Mouse (Mus musculus): ENCODE data around the gene Ift172. TPM values are rescaled to one million over a fixed set of nuclear protein-coding genes. Genes with fewer than 3 reads are reported as not detected.
A peak's percentile ranks its signal among the peaks of the same experiment; 100 is the strongest.

The Ift172 gene
- polyA plus RNA-seq, 1 experiment from 2014 or later, result 40.6 TPM

DNA sequence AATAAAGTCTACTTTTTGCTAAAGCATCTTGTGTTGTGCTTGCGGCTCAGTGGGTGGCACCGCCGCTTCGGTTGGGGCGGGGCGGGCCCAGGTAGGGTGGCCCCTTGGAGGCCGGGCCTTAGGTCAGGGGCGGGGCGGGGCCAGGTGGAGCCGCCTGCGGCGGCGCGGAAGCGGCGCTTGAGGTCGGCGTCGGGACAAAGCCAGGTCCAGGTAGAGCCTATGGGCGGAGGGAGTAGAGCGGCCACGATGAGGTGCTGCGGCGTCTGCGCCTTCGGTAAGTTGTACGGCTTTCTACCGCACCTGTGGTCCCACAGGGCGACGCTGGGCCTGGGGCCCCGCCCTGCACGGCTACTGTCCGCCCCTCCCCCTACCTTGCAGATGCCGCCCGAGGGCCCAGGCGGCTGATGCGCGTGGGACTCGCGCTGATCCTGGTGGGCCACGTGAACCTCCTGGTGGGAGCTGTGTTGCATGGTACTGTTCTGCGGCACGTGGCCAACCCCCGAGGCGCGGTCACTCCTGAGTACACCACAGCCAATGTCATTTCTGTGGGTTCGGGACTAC, 39.3 kb downstream of the Ift172 start, which contains the start of gene Krtcap3:
Gene Krtcap3, plus strand, starts transcription at position 151 of the 561 bp plus-strand sequence.
- peaks cover 55% of the 10 kb centered on the region for H3K36me3 ChIP-seq (ENCODE audit: insufficient read depth, low read length)
- H3K4me2 ChIP-seq (replicated peaks; ENCODE audit: low read depth, low read length), result peak within 1 kb of the TSS; percentile 64
- 16% methylated on average over 47 of the region's 47 CpGs for WGBS
- H3K4me3 ChIP-seq (ENCODE audit: low read length), result peak within 1 kb of the TSS; percentile 50
- peak; percentile 88 for ATAC-seq (ENCODE audit: low FRiP score, low TSS enrichment)
- peak within 1 kb of the TSS; percentile 68; the same call in 1 of the 2 replicates for H3K27ac ChIP-seq (ENCODE audit: low read length)
- no peaks in the 10 kb centered on the region for H3K9me3 ChIP-seq (ENCODE audit: low read length)
- H3K4me1 ChIP-seq (ENCODE audit: insufficient read depth, low read length), result 0 out of 2 replicates have a peak, but pooled peaks cover 4% of the 10 kb centered on the region
- peak within 1 kb of the TSS; percentile 70 for H3K9ac ChIP-seq (replicated peaks; ENCODE audit: low read length)
- no peaks in the 10 kb centered on the region for H3K27me3 ChIP-seq (ENCODE audit: insufficient read depth, low read length)

DNA sequence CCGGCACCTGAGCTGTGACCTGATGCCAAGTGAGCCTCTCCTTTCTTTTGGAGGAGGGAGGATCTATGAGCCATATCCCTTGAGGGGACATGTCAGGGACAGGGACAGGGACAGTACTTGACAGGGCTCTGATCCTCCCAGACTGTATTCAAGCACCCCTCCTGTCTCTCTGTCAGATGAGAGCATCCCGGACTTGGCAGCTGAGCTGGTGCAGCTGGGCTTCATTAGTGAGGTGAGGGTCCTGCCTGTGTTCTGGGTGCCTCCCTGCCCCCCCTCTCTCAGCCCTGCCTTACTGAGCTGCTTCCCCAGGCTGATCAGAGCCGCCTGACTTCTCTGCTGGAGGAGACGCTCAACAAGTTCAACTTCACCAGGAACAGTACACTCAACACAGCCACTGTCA, 40.2 kb downstream of the Ift172 start:
- H3K27me3 ChIP-seq (ENCODE audit: insufficient read depth, low read length), result no peaks in the 10 kb centered on the region
- peaks cover 58% of the 10 kb centered on the region for H3K36me3 ChIP-seq (ENCODE audit: insufficient read depth, low read length)
- WGBS, result 47% methylated on average over 4 of the region's 4 CpGs
- no peak overlapping the region for H3K9ac ChIP-seq (replicated peaks; ENCODE audit: low read length)
- H3K9me3 ChIP-seq (ENCODE audit: low read length), result no peaks in the 10 kb centered on the region
- H3K4me1 ChIP-seq (ENCODE audit: insufficient read depth, low read length), result 0 out of 2 replicates have a peak, but pooled peaks cover 4% of the 10 kb centered on the region
- no peak overlapping the region for H3K27ac ChIP-seq (ENCODE audit: low read length)
- H3K4me3 ChIP-seq (ENCODE audit: low read length), result no peak overlapping the region
- peak; percentile 7 for ATAC-seq (ENCODE audit: low FRiP score, low TSS enrichment)
- H3K4me2 ChIP-seq (replicated peaks; ENCODE audit: low read depth, low read length), result no peak overlapping the region

DNA sequence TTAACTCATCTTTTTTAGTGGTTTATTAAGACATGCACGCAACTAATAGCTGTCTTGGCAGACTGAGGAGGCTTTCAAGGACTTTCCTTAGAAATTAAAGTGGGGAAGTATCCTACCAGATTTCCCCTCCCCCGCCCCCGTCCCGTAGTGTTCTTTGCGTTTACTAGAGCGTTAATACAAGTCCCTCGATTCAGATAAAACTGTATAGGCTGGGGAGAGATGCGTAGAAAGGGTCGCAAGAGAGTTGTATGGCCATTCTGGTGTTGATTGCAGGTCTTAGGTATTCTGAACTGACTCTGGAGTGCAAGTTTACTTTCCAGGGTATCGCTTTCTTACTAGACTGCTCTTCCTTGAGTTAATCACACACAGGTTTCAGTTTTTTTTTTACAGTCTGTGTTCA, 48.7 kb downstream of the Ift172 start:
- WGBS, result 21% methylated on average over 10 of the region's 10 CpGs
- Histone ChIP-seq H3K4me1 (ENCODE audit: insufficient read depth, low read length) (peaks cover 12% of the 10 kb centered on the region), H3K27me3 (ENCODE audit: insufficient read depth, low read length) (no peaks in the 10 kb centered on the region), H3K4me2 (replicated peaks; ENCODE audit: low read depth, low read length) (peak overlapping the region; percentile 83), H3K9ac (replicated peaks; ENCODE audit: low read length) (peak overlapping the region; percentile 98), H3K27ac (ENCODE audit: low read length) (no peak overlapping the region), H3K9me3 (ENCODE audit: low read length) (no peaks in the 10 kb centered on the region), H3K4me3 (ENCODE audit: low read length) (peak overlapping the region; percentile 84), H3K36me3 (ENCODE audit: insufficient read depth, low read length) (peaks cover 31% of the 10 kb centered on the region)
- ATAC-seq (ENCODE audit: low FRiP score, low TSS enrichment), result no peak

DNA sequence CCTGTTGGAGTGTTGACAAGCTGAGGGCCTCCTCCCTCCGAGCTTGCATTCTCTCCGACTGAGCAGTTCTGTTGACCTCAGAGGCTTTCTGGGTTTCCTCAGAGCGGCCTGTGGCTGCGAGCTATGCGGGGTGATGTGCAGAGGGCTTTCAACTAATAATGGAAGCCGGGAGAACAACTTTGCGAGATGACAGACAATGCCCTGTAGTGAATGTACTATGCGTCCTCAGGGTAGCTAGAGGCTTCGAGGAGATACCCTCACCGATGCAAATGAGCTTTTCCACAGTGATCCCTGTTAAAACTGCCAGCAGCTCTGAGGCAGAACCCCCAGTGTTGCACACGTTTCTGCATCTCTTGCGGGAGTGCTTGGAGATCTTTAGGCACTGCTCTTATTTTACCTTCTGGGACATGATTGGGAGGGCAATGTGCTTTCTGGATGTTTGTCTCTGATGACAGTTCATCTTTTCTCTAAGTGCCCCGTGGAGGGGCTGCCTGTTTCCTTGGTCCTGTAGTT, 49.3 kb downstream of the Ift172 start:
- ATAC-seq (ENCODE audit: low FRiP score, low TSS enrichment), result no peak
- Histone ChIP-seq H3K9ac (replicated peaks; ENCODE audit: low read length) (peak overlapping the region; percentile 98), H3K9me3 (ENCODE audit: low read length) (0 out of 2 replicates have a peak, but pooled peaks cover 1% of the 10 kb centered on the region), H3K27me3 (ENCODE audit: insufficient read depth, low read length) (no peaks in the 10 kb centered on the region), H3K4me2 (replicated peaks; ENCODE audit: low read depth, low read length) (peak overlapping the region; percentile 83), H3K4me1 (ENCODE audit: insufficient read depth, low read length) (peaks cover 12% of the 10 kb centered on the region), H3K4me3 (ENCODE audit: low read length) (peak overlapping the region; percentile 84), H3K27ac (ENCODE audit: low read length) (peak overlapping the region; percentile 96), H3K36me3 (ENCODE audit: insufficient read depth, low read length) (peaks cover 26% of the 10 kb centered on the region)
- under 1% methylated on average over 13 of the region's 13 CpGs for WGBS

DNA sequence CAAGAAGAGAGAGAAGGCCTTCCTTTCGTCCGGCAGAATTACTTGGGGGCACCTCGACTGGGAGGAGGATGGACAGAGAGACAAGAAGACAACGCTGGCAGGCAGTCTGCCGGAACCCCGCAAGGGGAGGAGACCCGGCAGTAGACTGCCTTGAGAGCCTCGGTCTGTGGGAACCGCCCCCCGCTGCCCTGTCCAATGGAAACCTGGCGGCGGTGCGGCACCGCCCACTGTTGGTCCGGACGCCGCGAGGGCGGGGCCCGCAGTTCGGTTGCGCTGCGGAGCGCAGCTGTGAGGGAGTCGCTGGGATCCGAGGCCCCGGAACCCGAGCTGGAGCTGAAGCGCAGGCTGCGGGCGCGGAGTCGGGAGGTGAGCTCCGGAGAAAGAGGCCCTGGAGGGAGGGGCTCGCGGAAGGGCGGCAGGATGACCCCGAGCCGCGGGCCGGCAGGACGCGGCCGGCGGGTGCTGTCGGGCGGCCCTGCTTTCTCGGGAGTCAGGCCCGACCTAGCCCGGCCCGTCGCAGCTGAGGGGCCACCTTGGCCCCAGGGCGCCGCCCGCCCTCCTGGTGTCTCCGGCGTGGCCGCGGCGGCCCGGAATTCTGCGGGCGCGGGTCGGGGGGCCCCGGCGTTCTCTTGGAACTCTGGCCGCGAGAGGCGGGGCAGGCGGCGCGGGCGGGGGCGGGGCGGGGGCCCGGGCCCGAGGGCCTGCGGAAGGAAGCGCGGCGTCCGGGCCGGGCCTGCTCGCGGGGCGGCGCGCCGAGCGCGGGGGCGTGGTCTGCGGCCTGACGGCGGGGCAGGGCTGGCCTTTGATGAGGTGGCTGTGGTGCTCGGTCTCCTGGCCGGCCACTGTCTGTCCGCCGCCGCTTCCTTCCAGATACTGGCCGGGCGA, 50.0 kb downstream of the Ift172 start, which contains the start of the genes Nrbp1 and Gm9970:
Gene Nrbp1, plus strand, starts transcription at position 228 of the 885 bp plus-strand sequence.
Gene Gm9970, minus strand, starts transcription at position 596 of the 885 bp plus-strand sequence.
- under 1% methylated on average over 91 of the region's 103 CpGs for WGBS

GRCm38 (mm10) chr5:31226641-31227040, 64.3 kb downstream of the Ift172 start:
- Histone ChIP-seq H3K4me3 (ENCODE audit: low read length) (no peak overlapping the region), H3K9ac (replicated peaks; ENCODE audit: low read length) (no peak overlapping the region), H3K27me3 (ENCODE audit: insufficient read depth, low read length) (no peaks in the 10 kb centered on the region), H3K4me2 (replicated peaks; ENCODE audit: low read depth, low read length) (no peak overlapping the region), H3K4me1 (ENCODE audit: insufficient read depth, low read length) (no peaks in the 10 kb centered on the region), H3K27ac (ENCODE audit: low read length) (no peak overlapping the region), H3K9me3 (ENCODE audit: low read length) (no peaks in the 10 kb centered on the region), H3K36me3 (ENCODE audit: insufficient read depth, low read length) (no peaks in the 10 kb centered on the region)
- 70% methylated on average over 1 of the region's 1 CpGs for WGBS
- no peak for ATAC-seq (ENCODE audit: low FRiP score, low TSS enrichment)

More for the DNA sequence above, 50.0 kb downstream of the Ift172 start, which contains the start of the genes Nrbp1 and Gm9970:
- H3K4me1 ChIP-seq (ENCODE audit: insufficient read depth, low read length), result peaks cover 12% of the 10 kb centered on the region
- H3K27me3 ChIP-seq (ENCODE audit: insufficient read depth, low read length), result no peaks in the 10 kb centered on the region
- H3K36me3 ChIP-seq (ENCODE audit: insufficient read depth, low read length), result peaks cover 21% of the 10 kb centered on the region
- H3K4me2 ChIP-seq (replicated peaks; ENCODE audit: low read depth, low read length), result peak within 1 kb of the TSS; percentile 83
- peak within 1 kb of the TSS; percentile 96 for H3K27ac ChIP-seq (ENCODE audit: low read length)
- H3K4me3 ChIP-seq (ENCODE audit: low read length), result peak within 1 kb of the TSS; percentile 84
- ATAC-seq (ENCODE audit: low FRiP score, low TSS enrichment), result peak; percentile 99
- 0 out of 2 replicates have a peak, but pooled peaks cover 2% of the 10 kb centered on the region for H3K9me3 ChIP-seq (ENCODE audit: low read length)
- peak within 1 kb of the TSS; percentile 98 for H3K9ac ChIP-seq (replicated peaks; ENCODE audit: low read length)

DNA sequence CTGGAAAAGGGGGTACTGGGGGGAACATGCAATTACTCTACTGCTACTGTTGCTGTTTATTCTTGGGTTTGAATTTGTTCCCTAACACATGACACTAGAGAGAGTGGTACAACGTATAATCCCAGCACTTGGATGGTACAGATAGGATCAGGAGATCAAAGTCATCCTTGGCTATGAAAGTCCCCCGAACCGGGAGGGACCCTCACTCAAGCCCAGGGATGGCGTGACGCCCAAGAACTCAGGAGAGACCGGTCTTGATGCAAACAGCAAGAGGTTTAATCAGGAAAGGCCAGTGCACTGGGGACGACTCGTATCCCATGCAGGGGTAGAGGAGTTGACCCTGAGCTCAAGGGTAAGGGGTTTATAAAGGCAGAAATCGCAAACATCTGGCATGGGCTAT, 68.2 kb downstream of the Ift172 start:
- H3K4me2 ChIP-seq (replicated peaks; ENCODE audit: low read depth, low read length), result no peak overlapping the region
- H3K27ac ChIP-seq (ENCODE audit: low read length), result no peak overlapping the region
- no peaks in the 10 kb centered on the region for H3K36me3 ChIP-seq (ENCODE audit: insufficient read depth, low read length)
- H3K9me3 ChIP-seq (ENCODE audit: low read length), result no peaks in the 10 kb centered on the region
- peaks cover 8% of the 10 kb centered on the region for H3K4me1 ChIP-seq (ENCODE audit: insufficient read depth, low read length)
- no peak for ATAC-seq (ENCODE audit: low FRiP score, low TSS enrichment)
- H3K4me3 ChIP-seq (ENCODE audit: low read length), result no peak overlapping the region
- no peak overlapping the region for H3K9ac ChIP-seq (replicated peaks; ENCODE audit: low read length)
- 93% methylated on average over 9 of the region's 9 CpGs for WGBS
- H3K27me3 ChIP-seq (ENCODE audit: insufficient read depth, low read length), result no peaks in the 10 kb centered on the region

DNA sequence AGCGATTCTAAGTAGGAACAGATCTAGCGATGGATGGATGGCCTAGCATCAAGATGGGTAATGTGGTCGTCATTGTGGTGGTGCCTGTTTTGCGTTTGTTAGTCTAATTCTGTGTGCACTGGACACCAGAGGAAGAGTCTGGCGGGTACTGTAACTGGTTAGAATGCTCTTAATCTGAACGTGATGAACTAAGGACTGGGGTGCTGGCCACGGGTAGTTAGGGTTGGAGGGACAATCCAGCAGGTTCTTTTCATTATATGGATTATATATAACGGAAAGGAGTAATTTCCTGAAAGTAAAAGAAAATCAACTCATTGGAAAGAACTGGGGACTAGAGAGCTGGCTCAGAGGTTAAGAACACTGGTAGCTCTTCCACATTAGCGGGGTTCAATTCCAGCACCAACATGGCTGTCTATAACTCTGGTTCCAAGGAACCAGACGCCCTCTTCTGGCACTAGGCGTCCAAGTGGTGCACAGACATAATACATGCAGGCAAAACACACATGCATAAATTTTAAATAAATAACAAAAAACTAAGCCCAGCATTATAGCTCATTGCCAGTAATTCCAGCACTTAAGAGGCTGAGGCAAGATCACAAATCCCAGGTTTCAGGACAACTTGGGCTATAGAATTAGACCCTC, 69.5 kb downstream of the Ift172 start:
- H3K4me1 ChIP-seq (ENCODE audit: insufficient read depth, low read length), result peaks cover 8% of the 10 kb centered on the region
- H3K9ac ChIP-seq (replicated peaks; ENCODE audit: low read length), result peak overlapping the region; percentile 94
- H3K27ac ChIP-seq (ENCODE audit: low read length), result peak overlapping the region; percentile 97
- no peaks in the 10 kb centered on the region for H3K9me3 ChIP-seq (ENCODE audit: low read length)
- no peaks in the 10 kb centered on the region for H3K27me3 ChIP-seq (ENCODE audit: insufficient read depth, low read length)
- peak overlapping the region; percentile 87 for H3K4me2 ChIP-seq (replicated peaks; ENCODE audit: low read depth, low read length)
- no peak for ATAC-seq (ENCODE audit: low FRiP score, low TSS enrichment)
- WGBS, result 13% methylated on average over 11 of the region's 11 CpGs
- no peaks in the 10 kb centered on the region for H3K36me3 ChIP-seq (ENCODE audit: insufficient read depth, low read length)
- peak overlapping the region; percentile 86 for H3K4me3 ChIP-seq (ENCODE audit: low read length)
